Mouse (Mus musculus): ENCODE measurements around the gene Zbtb20.

DNA sequence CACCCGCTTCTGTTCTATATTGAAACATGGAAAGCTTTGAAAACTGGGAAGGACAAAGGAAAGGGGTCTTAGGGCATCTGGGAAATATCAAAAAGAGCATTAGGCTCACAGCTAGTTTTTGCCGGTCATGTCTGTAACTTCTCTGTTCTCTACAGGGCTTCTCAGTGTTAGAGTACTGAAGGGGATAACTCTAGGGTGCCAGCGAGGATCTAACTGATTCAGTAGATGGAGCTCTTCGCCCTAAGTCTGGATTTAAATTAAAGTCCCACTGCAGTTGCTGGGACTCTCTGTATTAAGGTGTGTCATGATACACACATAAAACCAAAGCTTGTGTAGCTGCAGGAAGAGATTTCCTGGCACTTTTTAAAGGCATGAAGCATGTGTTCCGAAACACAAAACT is 634.8 kb downstream of the Zbtb20 start:
- TF ChIP-seq CTCF (IDR thresholded peaks at IDR 0.05; ENCODE audit: borderline replicate concordance, insufficient read depth, low read length) (no peak), POLR2A (IDR thresholded peaks at IDR 0.05; ENCODE audit: low read depth, low read length) (no peak)
